Mouse (Mus musculus): ENCODE measurements at regions not wholly inside any gene's neighbourhood (a gene's known extent, or its start where the extent isn't known, plus 50 kb on each side); places are given as distances from the start of the nearest gene placed in this dataset.
"Not testable (repeated sequence)": the region's sequence is repeated elsewhere in the genome, so short reads cannot be mapped to it uniquely, and the experiment has no call there.

DNA sequence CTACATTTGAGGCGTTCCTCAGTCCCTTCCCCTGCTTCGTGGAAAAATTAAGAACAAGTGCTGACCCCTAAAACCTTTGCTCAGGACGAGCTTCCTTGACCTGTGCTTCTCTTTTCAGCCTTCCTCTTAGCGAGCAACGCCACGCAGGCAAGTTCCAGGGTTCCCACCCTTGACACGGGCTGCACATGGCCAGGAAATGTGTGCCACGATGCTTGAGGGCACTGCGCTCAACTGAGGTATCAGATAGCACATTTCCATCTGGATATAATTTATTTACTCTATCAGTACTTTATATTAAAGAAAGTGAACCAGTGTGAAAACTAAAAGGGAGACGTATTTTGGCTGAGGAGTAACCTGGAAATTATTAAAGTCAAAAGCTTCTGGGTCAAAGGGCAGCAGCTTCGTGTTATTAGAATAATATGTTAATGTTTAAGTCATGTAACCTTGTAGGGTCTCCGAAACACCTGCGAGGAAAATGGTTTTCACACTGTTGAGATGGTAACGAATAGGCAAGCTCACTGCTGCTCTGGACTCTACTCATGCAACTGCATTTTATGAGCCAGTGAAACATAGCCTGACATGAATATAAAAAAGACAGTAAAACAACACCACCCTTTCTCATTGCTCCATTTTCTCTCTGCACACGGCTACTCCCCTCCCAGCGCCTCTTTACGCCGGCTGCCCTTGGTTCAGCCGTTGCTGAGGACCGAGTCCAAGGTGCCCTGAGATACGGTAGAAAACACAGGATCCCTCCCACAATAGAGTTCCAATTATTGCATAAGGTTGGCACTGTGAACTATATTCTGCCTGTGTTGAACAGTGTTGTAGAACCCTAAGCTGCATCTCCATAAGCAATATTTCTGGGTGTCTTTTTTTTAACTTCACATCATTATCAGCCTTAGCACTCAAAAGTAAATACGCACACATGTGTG lies 204.9 kb upstream of the Intu start:
- DNase-seq (ENCODE audit: low spot score in 2 of 2): no peak

DNA sequence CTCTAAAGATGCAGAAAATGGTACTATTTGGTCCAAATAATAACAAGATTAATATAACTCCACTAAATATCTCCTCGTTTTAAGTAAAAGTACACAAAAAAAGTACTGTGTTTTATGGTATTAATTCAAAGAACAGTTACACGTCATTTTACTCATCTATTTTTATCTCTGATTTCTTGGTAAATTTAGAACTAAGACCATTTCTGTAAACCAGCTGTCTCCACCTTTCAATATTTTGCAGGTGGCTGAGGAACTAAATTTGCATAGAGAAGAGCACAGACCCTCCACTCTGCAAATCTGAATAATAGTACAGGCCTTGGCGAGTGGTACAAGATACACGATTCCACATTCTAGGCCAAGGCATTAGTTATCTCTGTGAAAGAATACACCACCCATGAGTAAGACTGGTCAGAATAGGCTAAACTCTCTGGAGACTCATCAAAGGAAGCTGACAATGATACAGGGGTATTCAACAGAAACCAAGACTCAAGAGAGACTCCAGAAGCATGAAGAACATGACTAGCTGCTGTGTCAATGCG lies 191.5 kb upstream of the Intu start:
- DNase-seq (ENCODE audit: low spot score in 2 of 2): no peak

DNA sequence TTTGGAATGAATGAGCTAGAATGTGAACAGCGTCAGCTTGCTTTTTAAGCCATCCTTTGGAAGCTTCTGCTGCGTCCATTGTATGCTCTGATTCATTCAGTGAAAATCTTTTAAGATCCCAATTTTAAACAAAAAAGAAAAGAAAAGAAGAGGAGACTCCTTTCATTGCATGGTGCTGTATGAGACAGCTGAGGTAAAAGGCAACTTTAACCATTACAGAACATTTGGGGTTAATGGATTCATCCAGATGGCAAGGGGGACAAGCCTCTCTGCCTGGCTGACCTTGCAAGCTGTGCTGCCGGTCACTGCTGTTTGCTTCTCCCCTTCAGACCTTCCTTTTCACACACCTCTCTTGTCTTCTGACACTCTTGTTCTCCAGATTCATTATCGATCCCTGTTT lies 176.0 kb upstream of the Intu start:
- DNase-seq (ENCODE audit: low spot score in 2 of 2): no peak

DNA sequence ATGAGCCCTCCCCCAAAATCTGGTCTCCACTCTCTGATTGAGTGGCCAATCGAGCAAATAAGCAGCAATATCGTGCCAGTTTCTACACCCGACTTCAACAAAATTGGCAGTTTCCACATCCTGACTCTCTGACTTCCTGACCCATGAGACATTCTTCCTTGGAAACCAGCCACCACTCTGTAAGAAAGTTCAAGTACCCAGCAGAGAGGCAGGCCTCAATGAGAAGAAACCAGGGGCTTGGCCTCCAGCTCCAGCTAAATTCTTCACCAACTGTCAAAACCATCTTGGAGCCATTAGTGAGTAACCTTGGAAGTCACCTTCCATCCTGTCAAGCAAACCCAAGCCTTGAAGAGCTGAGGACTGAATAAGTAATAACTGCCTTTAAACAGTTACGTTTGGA lies 162.7 kb upstream of the Intu start:
- no peak for DNase-seq (ENCODE audit: low spot score in 2 of 2)

DNA sequence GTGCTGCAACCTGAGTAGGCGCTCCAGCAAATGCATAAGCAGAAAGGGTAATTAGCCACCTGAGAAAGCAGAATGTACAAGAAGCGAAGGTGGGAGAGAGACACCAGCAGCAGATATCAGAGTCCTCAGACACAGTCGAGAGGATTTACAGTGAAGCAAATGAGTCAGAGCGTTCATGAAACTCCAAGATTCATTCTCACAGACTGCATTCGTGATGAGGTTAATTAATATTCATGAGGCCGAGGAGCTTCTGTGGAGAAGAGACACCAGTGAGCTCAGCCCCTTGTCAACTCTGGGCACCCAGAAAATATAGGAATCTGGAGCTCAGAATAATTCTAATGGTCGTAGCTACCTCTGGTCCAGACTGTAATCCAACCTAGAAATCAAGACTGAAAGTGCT lies 159.7 kb upstream of the Intu start:
- DNase-seq (ENCODE audit: low spot score in 2 of 2): no peak

DNA sequence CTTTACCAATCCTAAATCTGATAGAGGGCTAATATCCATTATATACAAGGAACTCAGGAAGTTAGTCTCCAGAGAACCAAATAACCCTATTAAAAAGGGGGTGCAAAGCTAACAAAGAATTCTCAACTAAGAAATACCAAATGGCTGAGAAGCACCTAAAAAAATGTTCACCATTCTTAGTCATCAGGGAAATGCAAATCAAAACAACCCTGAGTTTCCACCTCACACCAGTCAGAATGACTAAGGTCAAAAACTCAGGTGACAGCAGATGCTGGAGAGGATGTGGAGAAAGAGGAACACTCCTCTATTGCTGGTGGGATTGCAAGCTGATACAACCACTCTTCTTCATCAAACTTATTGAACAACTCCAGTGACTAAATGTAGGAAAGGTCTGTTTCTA lies 154.9 kb upstream of the Intu start:
- not testable (repeated sequence) for DNase-seq (ENCODE audit: low spot score in 2 of 2)

DNA sequence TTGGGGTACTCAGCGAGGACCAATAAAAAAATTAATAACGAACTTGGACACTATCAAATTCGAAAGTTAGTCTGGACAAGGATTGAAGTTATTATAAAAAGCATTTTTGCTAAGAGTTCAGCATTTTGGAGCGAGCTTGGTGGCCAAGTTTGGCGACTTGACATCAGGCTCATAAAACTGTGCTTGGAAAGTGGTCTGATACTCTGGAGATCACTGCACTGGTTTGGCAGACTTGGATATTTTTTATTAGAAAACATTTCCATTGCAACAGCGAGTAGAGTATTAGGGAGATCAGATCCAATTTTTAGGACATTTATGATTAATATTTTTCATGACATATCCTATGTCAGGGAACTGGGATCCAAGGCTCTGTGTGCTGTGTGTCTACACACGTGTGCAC lies 153.7 kb upstream of the Intu start:
- peak in 1 of 2 experiments; percentile 14 for DNase-seq (ENCODE audit: low spot score in 2 of 2)

DNA sequence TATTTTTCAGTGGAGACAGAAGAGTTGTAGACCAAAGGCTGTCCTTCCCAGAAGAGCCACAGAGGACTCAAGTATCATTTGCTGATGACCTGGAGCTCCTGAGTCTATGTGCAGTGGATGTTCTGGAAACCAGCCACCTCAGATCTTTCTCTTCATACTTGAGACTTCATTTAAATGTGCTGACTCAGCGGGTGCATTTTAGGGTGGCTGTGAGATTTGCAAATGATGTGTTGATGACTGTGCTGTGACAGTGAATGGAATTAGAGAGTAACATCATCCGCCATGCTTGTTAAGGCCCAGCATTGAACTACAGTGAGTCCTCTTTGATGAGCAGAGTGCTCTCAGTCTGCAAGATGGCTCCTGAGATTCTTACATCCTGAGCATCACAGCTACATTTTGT lies 152.0 kb upstream of the Intu start:
- no peak for DNase-seq (ENCODE audit: low spot score in 2 of 2)

DNA sequence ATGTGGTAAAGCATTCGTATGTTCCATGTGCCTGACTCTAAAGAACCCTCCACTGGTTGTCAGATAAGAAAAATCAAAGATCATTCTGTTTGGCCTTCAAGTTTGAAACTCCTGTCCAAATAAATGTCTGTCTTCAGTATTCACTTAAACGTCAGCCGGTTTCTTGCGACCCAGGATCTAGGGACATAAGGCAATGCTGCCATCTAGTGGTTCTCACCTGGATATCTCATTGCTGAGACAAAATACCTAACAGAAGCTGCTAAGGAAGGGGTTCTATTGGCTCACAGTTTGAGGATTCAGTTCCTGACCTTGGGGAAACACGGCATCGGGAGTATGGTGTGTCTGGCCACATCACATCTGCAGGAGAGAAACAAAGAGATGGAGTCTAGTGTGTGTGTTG lies 139.5 kb upstream of the Intu start:
- no peak for DNase-seq (ENCODE audit: low spot score in 2 of 2)

DNA sequence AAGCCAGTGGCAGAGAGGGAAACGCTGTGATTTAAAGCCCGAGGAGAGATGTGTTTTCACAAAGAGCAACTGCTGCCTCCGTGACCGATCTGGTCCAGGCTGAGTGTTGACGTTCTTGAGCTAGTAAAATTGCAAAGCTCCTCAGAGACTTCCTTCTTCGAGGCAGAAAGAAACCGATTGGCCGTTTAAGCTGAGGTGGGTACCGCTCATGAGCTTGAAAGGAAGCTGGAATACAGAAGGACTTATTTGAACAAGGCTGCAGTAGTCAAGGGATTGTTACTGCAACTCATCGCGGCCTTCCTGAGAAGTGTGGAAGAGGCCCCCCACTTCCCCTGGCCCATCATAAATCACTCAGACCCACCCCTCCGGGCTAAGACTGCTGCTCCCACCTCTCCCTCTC lies 132.9 kb upstream of the Intu start:
- DNase-seq (ENCODE audit: low spot score in 2 of 2): no peak

DNA sequence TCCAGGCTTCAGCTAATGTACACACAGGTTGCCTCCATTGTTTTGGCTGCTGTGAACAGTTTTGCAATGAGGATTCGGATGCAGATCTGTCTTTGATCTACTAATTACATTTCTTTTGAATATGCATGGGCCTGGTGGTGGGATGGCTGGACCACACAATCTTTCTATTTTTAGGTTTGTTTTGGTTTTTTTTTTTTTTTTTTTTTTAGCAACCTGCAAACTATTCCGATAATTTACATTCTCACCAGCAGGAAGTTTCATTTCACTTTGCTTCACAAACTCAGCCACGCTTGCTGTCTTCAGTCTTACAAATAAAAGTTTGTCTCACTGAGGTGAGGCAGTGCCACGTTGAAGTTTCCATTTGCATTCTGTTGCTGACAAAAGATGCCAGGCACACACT lies 127.7 kb upstream of the Intu start:
- no peak for DNase-seq (ENCODE audit: low spot score in 2 of 2)

DNA sequence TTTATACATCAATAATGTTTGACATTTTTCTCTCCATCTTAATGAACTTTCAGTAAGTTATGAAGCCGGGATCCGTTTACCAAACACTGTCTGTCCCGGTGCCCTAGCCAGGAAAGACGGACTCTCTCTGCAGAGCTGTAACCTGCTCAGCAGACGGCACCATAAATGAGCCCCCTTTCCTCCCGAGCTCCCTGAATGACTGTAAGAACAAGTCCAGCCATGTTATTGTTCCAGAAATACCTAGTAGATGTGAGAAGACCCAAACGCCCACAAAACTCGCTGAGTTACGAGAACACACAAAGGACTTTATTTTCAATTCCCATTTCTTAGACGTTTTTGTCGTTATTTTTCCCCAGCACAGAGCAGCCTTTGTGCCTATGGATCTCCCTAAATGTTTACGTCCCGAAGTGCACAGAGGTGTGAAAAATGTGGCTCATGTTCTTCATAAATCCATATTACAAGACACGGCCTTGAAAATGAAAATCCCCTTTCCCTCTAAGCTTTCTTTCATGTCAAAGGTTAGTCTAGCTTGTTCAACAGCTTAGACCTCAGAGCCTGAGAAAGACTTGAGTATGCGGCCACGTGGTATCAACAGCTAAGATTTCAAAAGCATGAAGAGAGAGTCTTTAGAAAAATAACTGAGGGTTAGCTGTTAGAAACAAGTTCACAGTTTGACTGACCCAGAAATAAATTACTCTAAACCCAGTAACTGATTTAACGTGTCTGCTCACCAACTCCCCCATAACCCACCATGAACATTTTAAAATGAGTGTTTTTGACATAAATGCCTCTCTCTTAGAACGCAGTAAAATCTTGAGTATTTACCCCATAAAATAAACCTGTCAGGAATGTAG lies 125.8 kb upstream of the Intu start:
- DNase-seq (ENCODE audit: low spot score in 2 of 2): no peak

DNA sequence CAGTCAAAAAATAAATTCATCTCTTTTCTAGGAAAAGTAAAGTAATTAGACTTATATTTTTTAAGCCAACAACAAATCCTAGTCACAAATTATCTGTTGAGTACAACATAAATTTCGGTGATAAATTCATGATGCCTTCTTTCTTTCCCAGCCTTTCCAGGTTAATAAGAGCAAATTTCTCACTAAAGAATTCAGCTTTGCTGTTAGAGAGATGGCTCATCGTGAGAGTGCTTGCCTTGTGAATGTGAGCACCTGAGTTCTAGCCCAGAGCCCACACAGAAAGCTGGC lies 125.2 kb upstream of the Intu start:
- no peak for DNase-seq (ENCODE audit: low spot score in 2 of 2)

DNA sequence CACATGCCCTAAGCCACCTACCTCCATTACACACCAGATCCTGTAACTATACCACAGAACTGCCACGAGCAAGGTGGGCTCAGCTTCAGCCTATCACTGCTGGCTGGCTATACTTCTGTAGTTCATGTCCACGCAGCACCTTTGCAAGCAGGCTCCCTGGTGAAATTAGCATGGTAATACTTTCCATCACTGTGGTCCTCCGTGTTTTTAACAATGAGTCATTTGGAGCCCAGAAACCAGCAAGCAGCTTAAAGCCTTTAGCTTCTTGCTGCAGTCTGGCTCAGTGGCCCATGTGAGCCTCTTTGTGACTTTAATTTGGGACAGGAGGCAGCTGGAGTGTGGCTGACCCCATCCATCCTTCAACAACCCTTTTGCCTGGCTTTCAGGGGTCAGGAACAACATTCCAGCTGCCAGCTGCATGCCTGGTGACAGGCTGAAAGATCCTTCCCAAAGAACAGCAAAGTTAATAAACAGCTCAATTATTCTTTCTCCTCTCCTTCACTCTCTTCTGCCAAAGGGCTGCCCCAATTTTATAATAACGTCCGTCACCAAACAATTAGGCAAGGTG lies 122.1 kb upstream of the Intu start:
- no peak for DNase-seq (ENCODE audit: low spot score in 2 of 2)

DNA sequence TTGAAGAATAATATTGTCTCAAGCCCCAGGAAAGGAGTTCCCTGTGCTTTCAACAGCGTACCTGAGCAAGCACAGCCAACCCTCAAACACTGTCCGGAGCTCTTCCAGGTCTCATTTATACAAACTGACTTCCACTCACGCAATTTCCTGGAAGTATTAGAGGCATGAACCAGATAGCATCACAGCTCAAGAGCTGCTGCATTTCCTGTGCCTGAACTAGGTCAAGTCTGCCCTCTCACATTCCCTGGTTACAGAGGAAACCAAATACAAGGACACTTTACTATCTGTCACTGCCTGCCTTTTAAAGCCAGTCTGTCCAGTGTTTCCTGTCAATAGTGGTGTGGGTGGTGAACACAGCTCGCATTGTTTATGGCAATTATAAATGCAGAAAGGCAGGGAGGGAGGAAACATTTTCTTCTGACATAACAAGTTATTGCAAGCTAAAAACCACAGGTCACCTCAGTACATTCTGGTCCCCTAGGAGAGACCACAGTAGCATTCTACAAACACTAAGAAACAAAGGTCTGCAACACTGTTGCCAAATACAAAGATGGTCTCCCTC lies 120.3 kb upstream of the Intu start:
- DNase-seq (ENCODE audit: low spot score in 2 of 2): no peak

DNA sequence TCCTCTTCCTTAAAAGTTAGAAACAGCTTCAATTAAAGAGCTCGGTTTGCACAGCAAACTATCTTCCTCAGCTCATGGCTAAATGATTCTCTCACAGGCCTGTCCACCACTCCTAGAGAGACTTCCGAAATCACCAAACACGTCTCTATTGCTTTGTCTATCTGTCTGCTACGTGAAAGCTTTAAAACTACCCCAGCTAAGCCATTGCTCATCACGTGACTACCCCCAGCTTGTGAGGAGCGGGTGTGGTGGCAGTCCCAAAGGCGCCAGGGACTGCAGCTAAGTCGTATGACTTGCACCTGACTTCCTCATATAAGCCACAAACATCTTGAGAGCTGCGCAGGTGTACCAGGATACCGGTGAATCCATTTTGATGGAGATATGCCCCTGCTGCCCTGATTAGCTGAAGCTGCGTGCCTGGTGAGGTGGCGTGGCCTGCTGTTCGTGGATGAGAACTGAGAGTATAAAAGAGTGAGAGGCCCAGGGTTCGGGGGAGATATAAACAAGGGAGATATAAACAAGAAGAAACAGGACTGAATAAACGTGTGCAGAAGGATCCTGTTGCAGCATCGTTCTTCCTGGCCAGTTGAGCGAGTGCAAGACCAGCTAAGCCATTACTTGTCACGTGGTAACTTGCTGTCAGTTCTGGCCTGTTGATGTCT lies 105.8 kb upstream of the Intu start:
- not testable (repeated sequence) for DNase-seq (ENCODE audit: low spot score in 2 of 2)

DNA sequence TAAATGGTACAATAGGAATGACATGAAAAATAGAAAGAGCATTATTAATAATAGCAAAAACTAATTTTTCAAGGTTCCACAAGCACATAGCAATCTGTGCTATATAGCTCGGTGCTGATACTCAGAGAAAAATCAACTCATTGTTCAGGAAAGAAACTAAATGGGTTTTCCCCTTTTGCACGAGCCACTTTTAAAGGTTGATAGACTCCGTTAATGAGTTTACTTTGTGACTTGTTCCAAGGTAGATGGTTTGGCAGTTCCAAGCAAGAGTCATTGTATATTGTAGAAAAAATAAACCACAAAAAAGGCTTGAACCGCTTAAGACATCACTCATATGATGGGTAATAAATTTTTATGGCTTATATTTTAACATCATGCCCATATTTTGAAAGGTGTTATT lies 105.0 kb upstream of the Intu start:
- no peak for DNase-seq (ENCODE audit: low spot score in 2 of 2)

DNA sequence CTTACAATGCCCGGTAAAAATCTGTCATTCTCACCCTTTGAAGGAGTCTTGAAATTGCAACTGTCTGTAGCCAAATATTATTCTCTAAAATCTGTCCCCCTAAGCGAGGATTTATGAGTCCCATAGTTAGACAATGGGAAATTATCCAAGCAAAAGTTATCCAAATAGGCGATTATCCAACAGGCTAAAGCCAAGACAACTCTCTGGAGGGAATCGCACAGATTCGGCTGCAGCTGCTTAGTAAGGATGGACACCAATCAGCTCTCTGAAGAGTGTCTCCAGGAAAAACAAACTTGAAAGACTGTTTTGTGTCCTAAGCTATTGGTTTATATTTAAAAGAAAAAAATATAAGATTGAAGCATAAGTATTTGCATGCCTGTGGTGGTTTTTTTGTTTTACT lies 103.1 kb upstream of the Intu start:
- DNase-seq (ENCODE audit: low spot score in 2 of 2): no peak

DNA sequence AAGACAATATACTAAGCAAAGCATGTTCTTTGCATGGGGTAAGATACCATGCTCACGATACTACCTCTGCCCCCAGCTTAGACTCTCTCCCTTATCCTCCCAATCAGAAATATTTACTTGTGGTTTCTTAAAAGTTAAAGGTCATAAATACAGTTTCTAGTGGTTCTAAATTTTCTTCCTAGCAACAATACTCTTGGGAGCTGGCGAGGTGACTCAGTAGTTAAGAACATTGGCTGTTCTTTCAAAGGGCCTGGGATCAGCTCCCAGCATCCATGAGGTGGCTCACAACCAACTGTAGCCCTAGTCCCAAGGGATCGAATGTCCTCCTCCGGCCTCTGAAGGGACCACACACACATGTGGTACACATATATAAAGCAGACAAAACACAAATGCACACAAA lies 92.8 kb upstream of the Intu start:
- DNase-seq (ENCODE audit: low spot score in 2 of 2): no peak

DNA sequence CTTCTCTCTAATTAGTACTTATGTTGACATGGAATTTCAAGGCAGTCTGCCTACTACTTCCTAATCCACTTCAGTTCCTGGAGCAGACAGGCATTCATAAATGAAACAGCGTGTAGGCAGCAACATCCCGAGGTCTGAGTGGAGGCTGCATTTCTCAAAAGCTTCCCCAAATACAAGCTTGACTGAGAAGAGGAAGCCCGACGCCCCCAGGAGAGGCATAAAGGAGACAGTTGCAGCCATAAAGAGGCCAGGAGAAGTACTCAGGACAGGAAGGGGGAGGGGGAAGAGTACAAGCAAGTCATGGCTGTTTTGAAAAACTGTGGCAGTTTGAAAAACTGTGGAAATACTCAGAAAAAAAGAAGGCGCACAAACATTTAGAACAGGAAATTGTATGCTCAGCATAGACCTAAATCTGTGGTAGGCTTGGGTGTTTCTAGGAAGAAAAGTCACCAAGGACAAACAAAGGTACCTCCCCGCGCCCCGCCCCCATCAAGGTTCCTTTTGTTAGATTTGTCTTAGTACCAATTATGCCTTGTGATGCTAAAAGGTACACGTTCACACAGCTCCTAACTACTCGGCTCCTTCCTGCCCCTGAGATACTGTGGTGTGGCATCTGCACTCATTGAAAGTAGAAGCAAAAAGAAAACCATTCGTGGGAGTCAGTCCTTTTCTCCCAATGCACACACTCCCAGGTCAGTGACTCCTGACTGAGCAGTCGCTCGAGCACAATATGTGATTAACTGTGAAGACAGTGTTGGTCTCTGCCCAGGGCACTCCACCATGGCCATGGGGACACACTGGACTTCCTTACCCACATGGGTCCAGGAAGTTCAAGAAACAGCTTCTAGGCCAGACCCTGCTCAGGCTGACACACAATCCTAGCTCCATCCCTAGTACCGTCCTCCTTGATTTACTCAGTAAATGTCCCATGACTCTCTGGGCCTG lies 89.7 kb upstream of the Intu start:
- no peak for DNase-seq (ENCODE audit: low spot score in 2 of 2)
